Mouse (Mus musculus) hindbrain, embryonic 15.5 days (tissue): ENCODE data around the gene Nudt5. TPM values are rescaled to one million over a fixed set of nuclear protein-coding genes. Genes with fewer than 3 reads are reported as not detected.
A peak's percentile ranks its signal among the peaks of the same experiment; 100 is the strongest.
"Not testable (repeated sequence)": the region's sequence is repeated elsewhere in the genome, so short reads cannot be mapped to it uniquely, and the experiment has no call there.

ENCODE experiments used
- ATAC-seq: fragments of 200-750 bp; cut with Nextera tagmentation; 2 replicates; pipeline ENCODE4 v1.8.0; 2017; ENCODE audit warnings: low read depth, moderate number of reproducible peaks, moderate TSS enrichment; ENCODE audit not compliant: low FRiP score
- H3K27ac ChIP-seq: fragments of 300-500 bp; sonication (generic); replicated peaks from 2 replicates; pipeline ENCODE4 v1.5.1; 2015; ENCODE audit warnings: mild to moderate bottlenecking, inconsistent platforms
- H3K27me3 ChIP-seq: fragments of 300-500 bp; sonication (generic); 2 replicates; pipeline ENCODE4 v1.6.1; 2015; ENCODE audit warnings: control low read depth, inconsistent platforms
- H3K36me3 ChIP-seq: fragments of 300-500 bp; sonication (generic); 2 replicates; pipeline ENCODE4 v1.6.1; 2015; ENCODE audit warnings: control low read depth, inconsistent platforms
- H3K4me1 ChIP-seq: fragments of 300-500 bp; sonication (generic); replicated peaks from 2 replicates; pipeline ENCODE4 v1.6.1; 2015; ENCODE audit warnings: control low read depth, inconsistent platforms
- H3K4me2 ChIP-seq: fragments of 300-500 bp; sonication (generic); 2 replicates; pipeline ENCODE4 v1.6.1; 2015; ENCODE audit warnings: moderate library complexity, mild to moderate bottlenecking, inconsistent platforms
- H3K4me3 ChIP-seq: fragments of 300-500 bp; sonication (generic); 2 replicates; pipeline ENCODE4 v1.5.1; 2015; ENCODE audit warnings: mild to moderate bottlenecking, inconsistent platforms
- H3K9ac ChIP-seq: fragments of 300-500 bp; sonication (generic); 2 replicates; pipeline ENCODE4 v1.6.1; 2015; ENCODE audit warnings: inconsistent platforms
- H3K9me3 ChIP-seq: fragments of 300-500 bp; sonication (generic); 2 replicates; pipeline ENCODE4 v1.6.1; 2016; ENCODE audit warnings: control low read depth, inconsistent platforms
- WGBS: fragments of 180-500 bp; shearing (Covaris S2); methylation state at CpG from one replicate; pipeline ENCODE4 v1.1.7; 2015; 5-methylcytosine and 5-hydroxymethylcytosine counted together
- polyA plus RNA-seq: library from polyadenylated mRNA; unstranded; fragments of >200 nt; fragmentation: Nextera tagmentation; extraction: Ambion mirVana; gene quantifications from 2 replicates; pipeline ENCODE4 v1.2.1, GENCODE M21; 2015

Nudt5 gene
- 23.9 and 31.7 TPM in 2 replicates for polyA plus RNA-seq

DNA sequence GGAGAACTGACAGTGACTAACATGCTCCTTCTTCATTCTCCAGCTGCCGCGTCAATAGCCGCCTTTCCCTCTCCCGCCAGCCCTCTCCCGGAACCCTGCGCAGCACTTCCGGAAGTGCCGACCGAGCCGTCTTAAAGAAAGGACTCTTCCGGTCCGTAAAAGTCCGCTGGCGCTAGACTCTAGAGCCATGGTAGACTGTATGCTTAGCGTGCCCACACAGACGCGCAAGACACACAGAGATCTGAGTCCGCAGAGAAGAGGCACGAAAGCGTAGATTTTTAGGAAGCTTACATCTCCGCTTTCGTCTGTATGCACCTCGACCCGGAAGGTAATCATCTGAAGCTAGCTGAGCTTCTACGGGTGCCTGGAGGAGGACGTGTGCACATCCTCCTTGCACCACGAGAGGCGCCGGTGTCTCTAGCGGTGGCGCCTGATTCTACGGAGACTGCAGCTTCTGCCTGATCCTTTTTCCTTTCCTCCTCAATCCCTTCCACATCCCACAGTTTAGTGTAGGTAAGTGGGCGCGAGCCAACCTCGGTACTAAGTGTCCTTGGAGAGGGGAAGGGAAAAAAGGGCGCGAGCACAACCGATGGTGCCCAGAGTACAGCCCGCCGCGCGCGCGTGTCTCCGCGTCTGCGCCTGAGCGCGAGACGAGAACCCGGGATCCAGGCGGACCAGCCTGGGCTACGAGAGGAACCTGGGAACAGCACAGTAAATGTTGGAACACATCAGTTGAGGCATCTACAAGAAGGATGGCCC, at the start of gene Nudt5, which contains the start of gene Cdc123:
Gene Nudt5, plus strand, starts transcription at position 147 of the 759 bp plus-strand sequence.
Gene Cdc123, minus strand, starts transcription at position 292 of the 759 bp plus-strand sequence.
- no peaks in the 10 kb centered on the region for H3K27me3 ChIP-seq
- H3K4me2 ChIP-seq: peak within 1 kb of the TSS; percentile 63
- peaks cover 22% of the 10 kb centered on the region for H3K4me1 ChIP-seq
- peaks cover 18% of the 10 kb centered on the region for H3K36me3 ChIP-seq
- peak within 1 kb of the TSS; percentile 73 for H3K4me3 ChIP-seq
- under 1% methylated on average over 53 of the region's 53 CpGs for WGBS
- peak within 1 kb of the TSS; percentile 72 for H3K9ac ChIP-seq
- peak within 1 kb of the TSS; percentile 94 for H3K27ac ChIP-seq
- peak; percentile 97 for ATAC-seq
- no peaks in the 10 kb centered on the region for H3K9me3 ChIP-seq

DNA sequence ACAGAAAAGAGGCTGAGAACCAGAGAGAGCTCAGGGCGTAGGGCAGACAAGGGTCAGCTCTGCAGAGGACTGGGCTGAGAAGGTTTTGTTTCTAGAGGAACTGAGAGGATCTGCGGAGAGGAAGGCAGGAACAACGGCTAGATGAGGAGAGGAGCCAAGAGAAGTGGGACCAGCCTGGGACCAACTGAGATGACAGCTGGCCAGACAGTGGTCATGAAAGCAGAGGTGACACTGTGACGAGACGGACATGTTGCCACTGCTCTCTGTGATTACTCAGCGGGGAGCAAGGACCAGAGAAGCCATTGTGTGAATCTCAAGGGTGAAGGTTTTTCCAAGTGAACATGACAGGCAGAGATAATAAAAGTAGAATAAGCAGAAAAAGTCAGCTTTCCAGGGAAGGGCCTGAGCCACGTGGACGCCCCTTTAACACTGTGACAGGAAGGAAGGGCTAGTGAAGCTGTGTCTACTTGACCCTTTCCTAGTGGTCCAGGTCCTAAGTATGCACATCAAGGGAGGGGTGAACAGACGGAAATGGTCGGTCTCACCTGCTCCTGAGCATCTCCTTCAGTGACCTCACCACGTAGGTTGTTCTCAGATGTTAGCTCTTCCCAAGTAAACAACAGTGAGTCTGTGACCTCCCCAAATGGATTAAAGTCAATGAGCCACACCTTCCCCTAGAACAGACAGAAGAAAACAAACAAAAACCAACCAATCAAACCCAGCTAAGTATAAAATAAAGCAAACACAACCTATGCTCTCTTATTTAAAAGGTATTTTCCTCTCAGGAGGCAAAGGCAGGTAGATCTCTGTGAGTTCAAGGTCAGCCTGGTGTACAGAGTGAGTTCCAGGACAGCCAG, 46.8 kb upstream of the Nudt5 start:
- no peaks in the 10 kb centered on the region for H3K9me3 ChIP-seq
- H3K4me2 ChIP-seq: no peak overlapping the region
- H3K4me3 ChIP-seq: no peak overlapping the region
- H3K36me3 ChIP-seq: peaks cover 56% of the 10 kb centered on the region
- H3K9ac ChIP-seq: no peak overlapping the region
- no peaks in the 10 kb centered on the region for H3K4me1 ChIP-seq
- ATAC-seq: no peak
- no peak overlapping the region for H3K27ac ChIP-seq
- 88% methylated on average over 11 of the region's 11 CpGs for WGBS
- no peaks in the 10 kb centered on the region for H3K27me3 ChIP-seq

GRCm38 (mm10) chr2:5801182-5801640, 43.6 kb upstream of the Nudt5 start:
- no peak overlapping the region for H3K27ac ChIP-seq
- no peak overlapping the region for H3K9ac ChIP-seq
- H3K4me2 ChIP-seq: no peak overlapping the region
- no peaks in the 10 kb centered on the region for H3K4me1 ChIP-seq
- no peaks in the 10 kb centered on the region for H3K27me3 ChIP-seq
- no peaks in the 10 kb centered on the region for H3K9me3 ChIP-seq
- 90% methylated on average over 9 of the region's 9 CpGs for WGBS
- no peak for ATAC-seq
- no peak overlapping the region for H3K4me3 ChIP-seq
- peaks cover 41% of the 10 kb centered on the region for H3K36me3 ChIP-seq

- Histone ChIP-seq H3K27me3 (no peaks in the 10 kb centered on the region), H3K9me3 (no peaks in the 10 kb centered on the region), H3K27ac (no peak overlapping the region), H3K4me3 (no peak overlapping the region), H3K4me1 (no peaks in the 10 kb centered on the region), H3K9ac (no peak overlapping the region), H3K36me3 (peaks cover 34% of the 10 kb centered on the region), H3K4me2 (no peak overlapping the region)
- WGBS: 93% methylated on average over 10 of the region's 10 CpGs
- no peak for ATAC-seq
These were observed 42.8 kb upstream of the Nudt5 start for GRCm38 (mm10) chr2:5801927-5802590.

- Histone ChIP-seq H3K4me3 (no peak overlapping the region), H3K27me3 (no peaks in the 10 kb centered on the region), H3K36me3 (peaks cover 33% of the 10 kb centered on the region), H3K9ac (no peak overlapping the region), H3K4me2 (no peak overlapping the region), H3K9me3 (no peaks in the 10 kb centered on the region), H3K4me1 (no peaks in the 10 kb centered on the region), H3K27ac (no peak overlapping the region)
- WGBS: 90% methylated on average over 6 of the region's 6 CpGs
- ATAC-seq: no peak
These were observed 40.3 kb upstream of the Nudt5 start for GRCm38 (mm10) chr2:5804440-5805045.

DNA sequence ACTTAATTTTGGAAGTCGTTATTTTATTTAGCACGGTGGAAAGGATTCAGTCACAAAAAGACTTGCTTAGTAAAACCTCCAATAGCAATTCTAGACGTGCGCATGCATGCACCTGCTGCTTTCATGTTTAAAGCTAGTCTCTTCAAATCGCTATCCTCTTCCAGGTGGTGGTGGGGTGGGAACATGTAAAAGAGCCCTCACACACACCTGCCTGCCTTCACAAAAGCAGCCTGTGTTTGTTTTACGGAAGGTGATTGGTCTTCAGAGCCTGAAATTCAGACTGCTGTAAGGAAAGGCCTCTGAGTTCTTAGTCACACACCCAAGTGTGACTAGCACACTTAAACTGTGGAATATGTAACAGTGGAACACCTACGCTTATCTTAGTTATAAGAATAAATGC, 39.6 kb upstream of the Nudt5 start:
- Histone ChIP-seq H3K27ac (no peak overlapping the region), H3K9ac (no peak overlapping the region), H3K9me3 (no peaks in the 10 kb centered on the region), H3K4me3 (no peak overlapping the region), H3K27me3 (no peaks in the 10 kb centered on the region), H3K4me2 (no peak overlapping the region), H3K4me1 (no peaks in the 10 kb centered on the region), H3K36me3 (peaks cover 39% of the 10 kb centered on the region)
- ATAC-seq: no peak
- 97% methylated on average over 7 of the region's 7 CpGs for WGBS

- not testable (repeated sequence) for H3K27me3 ChIP-seq, H3K9me3 ChIP-seq, H3K9ac ChIP-seq, H3K4me2 ChIP-seq, H3K4me3 ChIP-seq, H3K27ac ChIP-seq, H3K4me1 ChIP-seq, ATAC-seq
- H3K36me3 ChIP-seq: peaks cover 32% of the 10 kb centered on the region
- WGBS: 86% methylated on average over 3 of the region's 3 CpGs
These were observed 38.6 kb upstream of the Nudt5 start for GRCm38 (mm10) chr2:5806201-5806600.

- no peaks in the 10 kb centered on the region for H3K27me3 ChIP-seq
- no peak for ATAC-seq
- no peak overlapping the region for H3K4me3 ChIP-seq
- H3K4me1 ChIP-seq: no peaks in the 10 kb centered on the region
- WGBS: 90% methylated on average over 5 of the region's 5 CpGs
- H3K9ac ChIP-seq: no peak overlapping the region
- H3K4me2 ChIP-seq: no peak overlapping the region
- peaks cover 23% of the 10 kb centered on the region for H3K36me3 ChIP-seq
- no peak overlapping the region for H3K27ac ChIP-seq
- H3K9me3 ChIP-seq: no peaks in the 10 kb centered on the region
These were observed 34.6 kb upstream of the Nudt5 start for GRCm38 (mm10) chr2:5810036-5810718.

- Histone ChIP-seq H3K4me3 (no peak overlapping the region), H3K36me3 (peaks cover 26% of the 10 kb centered on the region), H3K9ac (no peak overlapping the region), H3K9me3 (no peaks in the 10 kb centered on the region), H3K27me3 (no peaks in the 10 kb centered on the region), H3K4me2 (no peak overlapping the region), H3K4me1 (no peaks in the 10 kb centered on the region), H3K27ac (no peak overlapping the region)
- WGBS: 92% methylated on average over 5 of the region's 5 CpGs
- no peak for ATAC-seq
These were observed 33.5 kb upstream of the Nudt5 start for GRCm38 (mm10) chr2:5811235-5811782.

GRCm38 (mm10) chr2:5821264-5821663, 23.6 kb upstream of the Nudt5 start:
- H3K9ac ChIP-seq: no peak overlapping the region
- H3K9me3 ChIP-seq: no peaks in the 10 kb centered on the region
- H3K36me3 ChIP-seq: peaks cover 35% of the 10 kb centered on the region
- H3K4me2 ChIP-seq: no peak overlapping the region
- 88% methylated on average over 10 of the region's 10 CpGs for whole genome bisulfite sequencing
- no peak overlapping the region for H3K27ac ChIP-seq
- no peak for ATAC-seq
- H3K27me3 ChIP-seq: no peaks in the 10 kb centered on the region
- H3K4me1 ChIP-seq: no peaks in the 10 kb centered on the region
- no peak overlapping the region for H3K4me3 ChIP-seq

- no peaks in the 10 kb centered on the region for H3K4me1 ChIP-seq
These were observed 22.4 kb upstream of the Nudt5 start for GRCm38 (mm10) chr2:5822449-5822848.

More at GRCm38 (mm10) chr2:5822449-5822848, 22.4 kb upstream of the Nudt5 start:
- Histone ChIP-seq H3K27ac (no peak overlapping the region), H3K9ac (no peak overlapping the region), H3K36me3 (peaks cover 42% of the 10 kb centered on the region), H3K9me3 (no peaks in the 10 kb centered on the region), H3K4me3 (no peak overlapping the region), H3K4me2 (no peak overlapping the region), H3K27me3 (no peaks in the 10 kb centered on the region)
- ATAC-seq: no peak
- WGBS: 96% methylated on average over 6 of the region's 6 CpGs
